ENCODE assay signal across 8 mouse cellular contexts in genomic region chr4:132463430-132464254, GRCm38 (mm10). TPM values are rescaled to one million over a fixed set of nuclear protein-coding genes. Genes with fewer than 3 reads are reported as not detected.
DNase-seq lines count a peak whose midpoint lies in the region; ATAC-seq and TF ChIP-seq lines count a peak whose summit lies in the region.

Gene Med18, minus strand, starts transcription at chr4:132463921.

- no peaks in the 10 kb centered on the region for H3K27me3 ChIP-seq in heart, embryonic 10.5 days (ENCODE audit: insufficient read depth, poor library complexity, severe bottlenecking)
- no peaks in the 10 kb centered on the region for H3K27me3 ChIP-seq in kidney, embryonic 15.5 days

- peaks cover 10% of the 10 kb centered on the region for H3K4me1 ChIP-seq in bone marrow macrophage, adult 2 months (ENCODE audit: control insufficient read depth, insufficient read depth, low read length)
- H3K4me1 ChIP-seq in embryonic fibroblast, embryonic 13.5 days (ENCODE audit: control insufficient read depth, insufficient read depth, low read length), result peaks cover 2% of the 10 kb centered on the region; the same call in 1 of the 2 replicates
- peaks cover 14% of the 10 kb centered on the region; the same call in 1 of the 2 replicates for H3K4me1 ChIP-seq in heart, embryonic 10.5 days
- peaks cover 23% of the 10 kb centered on the region for H3K4me1 ChIP-seq in kidney, embryonic 15.5 days

- DNase-seq in A20 (ENCODE audit: low read depth, low spot score) (peak; percentile 97), liver (peak; percentile 95)
- DNase-seq in heart, embryonic 10.5 days (ENCODE audit: low spot score), result peak; percentile 96
- DNase-seq in spleen, postnatal 4 days (ENCODE audit: low spot score in 2 of 2), result peak; percentile 91 to 94

- peak; percentile 55; the same call in 1 of the 2 replicates for TF ChIP-seq CTCF in bone marrow macrophage, adult 2 months (IDR thresholded peaks at IDR 0.05; ENCODE audit: low read depth, low read length)
- TF ChIP-seq CTCF in embryonic fibroblast, embryonic 13.5 days (IDR thresholded peaks at IDR 0.05; ENCODE audit: borderline replicate concordance, insufficient read depth, low read length), result no peak

- peak within 1 kb of the TSS; percentile 37 for H3K27ac ChIP-seq in bone marrow macrophage, adult 2 months (ENCODE audit: insufficient read depth, low read depth, low read length)
- peak within 1 kb of the TSS; percentile 50 for H3K27ac ChIP-seq in embryonic fibroblast, embryonic 13.5 days (ENCODE audit: insufficient read depth, low read length)
- peak within 1 kb of the TSS; percentile 84 for H3K27ac ChIP-seq in heart, embryonic 10.5 days
- peak within 1 kb of the TSS; percentile 78 for H3K27ac ChIP-seq in kidney, embryonic 15.5 days

- H3K4me3 ChIP-seq in bone marrow macrophage, adult 2 months (ENCODE audit: insufficient read depth, low read length), result peak within 1 kb of the TSS; percentile 65
- peak within 1 kb of the TSS; percentile 74 for H3K4me3 ChIP-seq in embryonic fibroblast, embryonic 13.5 days (ENCODE audit: insufficient read depth, low read length)
- peak within 1 kb of the TSS; percentile 83 for H3K4me3 ChIP-seq in heart, embryonic 10.5 days
- peak within 1 kb of the TSS; percentile 78 for H3K4me3 ChIP-seq in kidney, embryonic 15.5 days (replicated peaks)

- peak; percentile 78; the same call in 1 of the 2 replicates for TF ChIP-seq POLR2A in bone marrow macrophage, adult 2 months (IDR thresholded peaks at IDR 0.05; ENCODE audit: borderline replicate concordance, low read depth, low read length)
- TF ChIP-seq POLR2A in embryonic fibroblast, embryonic 13.5 days (IDR thresholded peaks at IDR 0.05; ENCODE audit: low read depth, low read length), result peak; percentile 69

- ATAC-seq in kidney, embryonic 15.5 days (replicated peaks; ENCODE audit: low FRiP score), result peak; percentile 92
- ATAC-seq in monocyte, adult 5-6 weeks (replicated peaks; ENCODE audit: insufficient number of reproducible peaks, low FRiP score, low TSS enrichment, poor library complexity, severe bottlenecking), result peak; percentile 96

- H3K9ac ChIP-seq in kidney, embryonic 15.5 days, result peak within 1 kb of the TSS; percentile 73

- peak within 1 kb of the TSS; percentile 87 for H3K4me2 ChIP-seq in kidney, embryonic 15.5 days

- H3K9me3 ChIP-seq in heart, embryonic 10.5 days, result no peaks in the 10 kb centered on the region
- no peaks in the 10 kb centered on the region for H3K9me3 ChIP-seq in kidney, embryonic 15.5 days (replicated peaks)

- H3K36me3 ChIP-seq in heart, embryonic 10.5 days, result peaks cover 22% of the 10 kb centered on the region
- H3K36me3 ChIP-seq in kidney, embryonic 15.5 days, result peaks cover 34% of the 10 kb centered on the region

- WGBS in heart, embryonic 10.5 days, result under 1% methylated on average over 44 of the region's 44 CpGs
- under 1% methylated on average over 44 of the region's 44 CpGs for WGBS in kidney, embryonic 15.5 days

RNA-seq across cellular contexts. Expression of gene Med18, which starts in this region (rescaled TPM):
- 6.4 and 8.0 TPM in 2 replicates for polyA plus RNA-seq in bone marrow macrophage, adult 2 months (2012; ENCODE audit: insufficient read depth, insufficient read length, missing spikeins)
- polyA plus RNA-seq in embryonic fibroblast, embryonic 13.5 days (2011; ENCODE audit: insufficient read length, low read depth, missing spikeins), result 7.1 and 10.4 TPM in 2 replicates
- polyA plus RNA-seq in heart, embryonic 10.5 days (2016; fragmentation: Nextera tagmentation; extraction: Ambion mirVana), result 16.2 and 22.5 TPM in 2 replicates
- 25.2 and 25.6 TPM in 2 replicates for polyA plus RNA-seq in kidney, embryonic 15.5 days (2015; fragmentation: Nextera tagmentation; extraction: Ambion mirVana)
- 1.3 to 9.4 TPM (median 8.8 TPM) in 3 replicates for total RNA-seq in monocyte, adult 5-6 weeks (2017)

Comparison
In these comparisons a context has a peak if more than half of its experiments do, and no peak if none do; other contexts are left out.
1. Peak in every context shown above with its lines: DNase-seq, ATAC-seq, H3K4me3 ChIP-seq and H3K27ac ChIP-seq.